Mouse (Mus musculus): ENCODE measurements around the gene Rin2.
"Not testable (repeated sequence)": the region's sequence is repeated elsewhere in the genome, so short reads cannot be mapped to it uniquely, and the experiment has no call there.

Gene Rin2

DNA sequence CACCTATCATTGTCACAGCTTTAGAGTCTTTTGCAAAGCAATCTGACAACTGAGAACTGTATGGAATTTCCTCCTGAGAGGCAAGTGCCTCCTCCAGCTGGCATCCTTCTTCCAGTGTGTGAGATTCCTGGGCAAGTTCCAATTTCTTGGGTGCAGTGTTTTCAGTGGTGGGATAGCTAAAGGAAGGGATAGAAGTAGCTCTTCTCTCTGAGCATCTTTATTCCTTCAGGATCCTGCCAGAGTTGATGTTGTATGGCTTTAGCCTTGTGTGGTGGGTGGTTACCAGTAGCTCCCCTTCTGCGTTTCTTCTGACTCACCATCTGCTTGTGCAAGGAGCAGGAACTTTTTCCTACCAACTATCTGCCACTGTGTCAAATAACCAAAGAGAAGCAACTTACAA is 9.1 kb downstream of the Rin2 start:
- DNase-seq (ENCODE audit: low spot score) = no peak

DNA sequence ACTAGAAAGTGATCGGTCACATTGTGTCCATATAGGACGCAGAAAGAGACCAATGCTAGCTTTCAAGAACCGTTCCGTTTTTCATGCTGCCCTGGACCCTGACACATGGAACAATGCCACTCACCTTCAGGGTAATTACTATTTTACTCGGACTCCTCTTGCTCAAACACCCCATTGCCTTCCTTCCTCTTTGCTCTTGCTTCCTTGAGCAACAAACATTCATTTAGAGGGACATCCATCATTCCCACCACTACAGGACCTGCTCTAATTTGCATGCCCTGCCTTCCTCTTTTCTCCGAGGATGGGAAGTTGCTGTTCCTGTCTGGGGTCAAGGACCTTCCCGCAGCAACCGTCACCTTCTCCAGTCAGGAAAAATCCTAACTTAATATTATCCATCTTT is 9.9 kb downstream of the Rin2 start:
- no peak for DNase-seq (ENCODE audit: low spot score)

DNA sequence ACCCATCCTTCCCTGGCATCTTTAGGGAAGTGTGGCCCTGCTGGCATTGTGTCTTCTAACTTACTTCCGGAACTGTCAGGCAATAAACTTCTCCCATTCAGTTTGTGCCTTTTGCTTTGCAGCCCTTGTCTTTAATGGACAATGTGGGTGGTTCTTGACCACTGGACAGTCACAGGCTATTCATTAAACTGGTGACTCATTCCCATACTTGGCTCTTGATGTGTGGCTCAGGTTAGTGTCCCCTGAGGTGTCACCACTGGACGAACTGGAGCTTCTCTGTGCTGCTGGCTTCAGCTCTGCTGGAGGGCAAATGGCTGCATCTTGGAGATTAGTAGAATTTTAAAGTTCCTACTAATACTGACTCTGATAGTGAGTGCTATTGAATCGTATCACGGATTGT is 11.0 kb downstream of the Rin2 start:
- no peak for DNase-seq (ENCODE audit: low spot score)

DNA sequence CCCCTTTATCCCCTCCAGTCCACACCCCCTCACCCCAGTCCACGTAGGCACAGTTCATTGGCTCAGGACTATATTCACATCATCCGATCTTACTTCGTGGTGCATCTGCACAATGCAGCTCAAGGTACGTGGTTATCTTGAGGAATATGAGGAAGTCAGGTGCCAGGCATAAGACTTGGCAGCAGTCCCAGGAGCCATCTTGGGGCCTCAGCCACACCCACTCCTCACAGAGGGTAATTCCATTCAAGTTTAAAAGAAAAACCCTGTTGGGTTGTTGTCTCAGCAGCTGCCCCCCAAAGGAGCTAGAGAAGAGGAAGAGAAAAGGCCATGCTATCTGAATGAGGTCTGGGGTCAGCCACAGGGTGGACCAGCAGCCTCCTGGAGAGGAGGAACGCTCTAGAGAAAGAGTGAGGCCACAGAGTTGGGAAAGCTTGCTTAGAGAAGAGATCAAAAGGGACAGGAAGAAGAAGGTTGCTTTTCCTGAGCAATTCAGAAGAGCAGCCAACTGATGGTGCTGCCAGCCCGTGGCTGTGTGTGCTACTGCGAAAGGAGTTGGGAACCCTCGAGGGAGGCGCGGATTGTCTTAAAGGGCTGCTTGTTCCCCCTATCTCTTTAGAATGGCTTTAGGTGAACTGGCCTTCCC is 16.5 kb downstream of the Rin2 start:
- no peak for DNase-seq (ENCODE audit: low spot score)

DNA sequence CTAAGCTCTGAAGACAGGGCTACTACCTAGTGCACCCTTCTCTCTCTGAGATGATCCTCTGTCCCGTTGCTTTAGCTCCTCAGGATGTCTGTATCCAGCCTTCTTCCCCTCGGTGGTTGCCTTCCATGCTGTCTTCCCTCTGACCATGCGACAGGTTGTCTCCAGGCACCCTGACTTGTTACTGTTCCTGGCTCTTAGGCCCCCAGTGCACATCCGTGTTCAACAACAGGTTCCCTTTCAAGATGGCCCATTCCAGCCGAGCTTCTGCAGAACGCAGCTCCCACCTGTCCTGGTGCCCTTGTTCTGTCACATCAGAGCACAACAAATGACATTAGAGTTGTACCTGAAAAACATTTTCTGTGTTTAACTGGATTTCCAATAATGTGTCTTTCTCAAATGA is 22.1 kb downstream of the Rin2 start:
- DNase-seq (ENCODE audit: low spot score) = no peak

DNA sequence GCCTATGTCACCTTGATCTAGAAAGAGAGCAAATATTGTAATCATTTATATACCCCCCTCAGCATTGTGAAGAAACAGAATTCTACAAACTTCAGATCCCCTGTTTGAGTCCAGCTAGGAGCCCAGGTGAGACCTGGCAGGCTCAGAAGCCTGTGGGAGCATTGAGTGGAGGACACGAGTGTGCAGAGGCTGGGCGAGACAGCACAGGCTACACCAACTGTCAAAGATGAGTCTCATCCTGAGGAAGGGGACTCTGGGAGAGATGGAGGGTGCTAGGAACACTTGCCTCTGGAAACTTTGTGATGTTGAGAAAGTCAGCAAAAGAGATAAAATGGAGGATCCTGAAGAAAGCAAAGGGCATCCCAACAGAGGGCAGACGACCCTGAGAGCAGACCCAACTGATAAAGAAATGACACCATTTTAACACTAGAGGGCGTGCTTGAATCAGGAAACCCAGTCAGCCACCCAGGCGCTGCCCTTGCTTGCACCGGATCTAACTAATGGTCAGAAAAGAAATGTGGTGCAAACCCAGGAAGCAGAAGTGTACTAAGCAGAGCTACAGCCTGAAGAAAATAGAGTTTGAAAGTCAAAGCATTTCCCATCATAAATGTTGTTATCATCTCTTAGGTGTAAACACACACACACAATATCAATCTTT is 24.5 kb downstream of the Rin2 start:
- DNase-seq (ENCODE audit: low spot score) = peak; percentile 86

DNA sequence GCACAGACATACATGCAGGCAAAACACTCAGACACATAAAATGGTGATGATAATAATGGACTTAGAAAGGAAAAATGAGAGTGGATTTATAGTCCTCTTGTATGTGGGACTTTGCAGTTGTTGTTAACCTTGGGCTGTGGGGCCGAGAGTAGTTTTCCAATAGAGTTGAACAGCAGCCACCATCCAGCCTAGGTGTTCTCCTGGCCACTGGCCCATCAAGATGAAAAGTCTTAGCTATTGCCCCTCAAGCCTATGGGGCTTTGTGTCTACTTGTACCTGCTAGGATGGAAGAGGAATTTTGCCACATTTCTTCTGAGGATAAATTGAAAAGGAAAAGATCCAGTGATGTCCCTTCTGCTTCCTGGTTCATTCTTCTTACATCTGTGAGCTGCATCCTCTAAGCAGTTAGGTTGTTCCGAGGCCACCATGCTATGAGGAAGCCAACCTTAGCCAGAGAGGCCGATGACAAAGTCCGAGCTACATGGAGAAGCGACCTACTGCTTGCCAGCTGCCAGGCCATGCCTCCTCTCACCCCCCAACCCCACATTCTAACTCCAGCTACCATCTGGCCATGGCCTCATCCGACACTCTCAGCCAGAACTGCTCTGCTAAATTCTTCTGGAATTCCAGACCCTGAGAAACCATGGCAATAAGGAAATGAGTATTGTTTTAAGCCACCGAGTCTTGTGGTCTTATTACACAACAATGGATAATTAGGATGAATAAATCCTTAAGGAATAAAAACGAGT is 25.4 kb downstream of the Rin2 start:
- DNase-seq (ENCODE audit: low spot score) = no peak

DNA sequence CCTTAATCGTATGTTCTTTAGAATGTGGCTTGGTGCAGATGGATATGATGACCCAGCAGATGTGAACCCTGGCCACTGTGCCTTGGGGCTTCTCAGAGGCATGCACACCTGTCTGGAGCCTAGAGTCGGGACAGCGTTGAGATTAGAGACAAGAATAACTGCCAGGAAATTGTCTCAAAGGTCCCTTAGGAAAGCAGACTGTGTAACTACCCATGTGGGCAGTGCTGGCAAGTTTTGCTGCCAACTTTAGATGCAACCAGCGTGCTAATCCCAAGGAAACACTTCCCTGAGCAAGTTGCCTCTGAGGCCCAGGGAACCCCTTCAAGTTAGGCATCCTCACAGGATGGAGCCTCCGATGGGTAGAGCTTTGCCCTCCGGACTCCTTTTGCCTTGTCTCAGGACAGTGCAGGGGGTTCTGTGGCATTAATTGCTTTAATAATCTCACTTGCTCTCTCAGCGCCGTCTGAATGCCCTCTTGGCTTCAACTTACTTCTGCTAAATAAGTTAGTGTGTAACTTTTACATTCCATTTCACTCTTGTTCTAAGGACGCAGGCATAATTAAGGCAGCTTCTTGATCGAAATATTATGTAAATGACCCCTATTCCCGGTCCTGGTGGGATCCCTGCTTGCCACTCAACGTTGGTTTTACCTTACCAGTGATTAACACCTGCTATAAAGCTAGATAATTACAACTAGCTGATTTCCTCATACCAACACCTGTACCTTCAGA is 26.8 kb downstream of the Rin2 start:
- no peak for DNase-seq (ENCODE audit: low spot score)

DNA sequence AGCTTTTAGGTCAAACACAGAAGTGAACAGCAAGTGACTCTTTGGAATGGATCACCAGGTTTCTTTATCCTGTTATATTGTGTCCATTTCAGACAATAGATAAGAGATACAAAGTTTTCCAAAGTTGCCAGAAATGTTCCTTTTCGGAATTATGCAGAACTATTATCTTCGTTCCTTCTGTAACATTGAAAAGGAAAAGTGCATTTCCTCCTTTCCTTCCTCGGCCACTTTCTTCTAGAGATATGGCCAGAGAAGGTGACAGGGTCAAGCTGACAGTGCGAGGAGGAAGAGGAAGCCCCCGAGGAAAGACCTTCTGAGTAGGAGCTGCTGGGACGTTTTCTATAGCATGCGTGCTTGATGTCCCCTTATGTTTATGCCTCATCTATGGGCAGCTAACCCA is 29.7 kb downstream of the Rin2 start:
- DNase-seq (ENCODE audit: low spot score) = no peak

DNA sequence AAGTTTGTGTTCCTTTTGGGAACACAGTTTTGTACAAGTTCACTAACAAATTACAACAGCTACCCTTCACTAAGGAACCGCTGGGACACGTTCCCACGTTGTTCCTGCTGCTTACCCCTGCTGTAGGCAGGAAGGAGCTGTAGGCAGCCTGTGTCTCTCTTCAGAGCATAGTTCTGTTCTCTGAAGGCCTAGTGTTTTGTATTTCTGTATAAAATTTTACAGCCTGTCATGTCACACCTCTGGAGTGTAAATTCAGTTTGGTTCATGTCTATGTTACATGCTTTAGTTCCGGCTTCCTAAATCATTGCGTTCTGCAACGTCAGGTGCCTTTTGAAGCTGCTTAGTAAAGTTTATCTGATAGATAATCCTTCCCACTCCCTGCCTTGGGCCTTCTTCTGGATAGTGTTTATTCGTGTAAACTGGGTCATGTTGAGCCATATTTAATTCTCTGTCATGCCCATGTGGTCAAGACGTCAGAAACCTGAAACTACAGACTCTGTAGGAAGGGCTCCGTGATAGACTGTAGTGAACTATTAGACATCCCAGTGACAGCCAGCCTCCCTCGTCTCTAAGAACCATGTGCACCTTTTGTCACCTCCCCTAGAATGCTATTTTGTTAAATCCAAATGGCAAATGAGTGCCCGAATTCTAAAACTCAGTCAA is 34.8 kb downstream of the Rin2 start:
- DNase-seq (ENCODE audit: low spot score) = no peak

DNA sequence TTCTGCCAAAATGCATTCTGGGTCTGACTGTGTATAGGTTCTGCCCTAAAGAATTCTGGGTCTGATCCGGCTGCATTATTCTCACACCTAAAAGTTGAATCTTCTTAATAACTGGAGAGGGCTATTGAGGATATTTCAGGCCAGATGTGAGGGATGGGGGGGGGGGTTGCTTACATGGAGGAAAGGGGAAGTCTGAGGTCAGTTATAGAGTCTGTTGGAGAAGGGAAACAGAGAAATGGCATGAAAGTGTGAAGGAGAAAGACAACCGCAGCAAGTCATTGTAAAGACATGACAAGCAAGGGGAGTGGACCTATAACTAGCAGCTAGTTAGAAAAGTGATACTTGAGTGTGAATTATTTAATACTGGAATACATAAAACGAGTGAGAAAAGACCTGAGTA is 36.5 kb downstream of the Rin2 start:
- DNase-seq (ENCODE audit: low spot score) = no peak

DNA sequence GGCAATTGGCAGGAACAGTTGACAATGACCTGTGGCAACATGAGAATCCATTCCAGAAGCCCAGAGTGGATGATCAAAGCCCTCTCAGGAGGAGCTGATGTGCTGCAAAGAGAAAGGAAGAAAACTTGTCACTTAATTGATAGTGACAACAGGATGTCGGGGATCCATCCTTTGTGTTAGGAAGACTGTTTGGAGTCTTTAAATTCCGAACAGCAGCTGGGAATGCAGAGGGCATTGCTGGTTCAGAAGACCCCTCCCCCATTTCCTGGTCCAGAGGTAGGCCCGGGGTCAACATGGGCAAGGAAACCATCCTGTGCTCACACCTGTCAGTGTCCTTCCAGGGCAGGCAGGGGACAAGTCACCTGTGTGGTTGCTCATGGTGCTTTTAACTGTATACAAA is 37.0 kb downstream of the Rin2 start:
- peak; percentile 52 for DNase-seq (ENCODE audit: low spot score)

DNA sequence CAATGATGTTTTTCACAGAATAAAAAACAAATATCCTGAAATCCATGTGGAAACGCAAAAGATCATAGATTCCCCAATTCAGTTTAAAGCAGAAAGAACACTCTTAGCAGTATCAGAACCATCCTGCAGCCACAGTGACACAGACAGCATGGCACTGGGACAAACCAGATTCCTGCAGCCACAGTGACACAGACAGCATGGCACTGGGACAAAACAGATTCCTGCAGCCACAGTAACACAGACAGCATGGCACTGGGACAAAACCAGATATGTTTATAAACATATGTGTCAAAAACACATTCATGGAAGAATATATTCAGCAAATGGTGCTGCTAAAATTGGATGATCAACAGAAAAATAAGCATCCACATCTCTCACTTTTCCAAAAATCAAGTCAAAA is 42.5 kb downstream of the Rin2 start:
- DNase-seq (ENCODE audit: low spot score) = no peak

DNA sequence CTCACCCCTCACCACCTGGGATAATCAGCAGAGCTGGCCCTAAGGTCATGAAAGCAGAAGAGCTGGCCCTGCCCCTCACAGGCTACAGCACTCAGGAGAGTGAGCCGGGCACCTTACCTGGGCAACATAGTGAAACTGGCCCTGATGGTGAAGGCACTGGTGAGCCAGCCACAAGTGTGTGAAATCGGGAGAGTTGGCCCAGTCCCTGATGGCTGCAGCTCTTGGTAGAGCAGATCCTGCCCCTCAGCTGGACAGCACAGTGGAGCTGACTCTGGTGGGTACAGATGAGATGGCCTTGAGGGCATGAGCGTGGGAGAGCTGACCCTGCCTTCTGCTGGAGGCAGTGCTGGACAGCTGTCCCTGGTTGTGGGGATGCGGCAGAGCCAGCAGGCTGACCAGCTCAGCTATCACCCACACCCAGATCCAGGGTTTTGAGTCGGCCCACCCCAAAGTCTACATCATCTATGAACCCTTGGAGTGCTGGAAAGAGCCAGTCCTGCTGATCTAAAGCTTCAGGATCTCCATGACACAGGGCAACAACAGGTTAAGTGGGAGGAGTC is 43.7 kb downstream of the Rin2 start:
- no peak for DNase-seq (ENCODE audit: low spot score)

DNA sequence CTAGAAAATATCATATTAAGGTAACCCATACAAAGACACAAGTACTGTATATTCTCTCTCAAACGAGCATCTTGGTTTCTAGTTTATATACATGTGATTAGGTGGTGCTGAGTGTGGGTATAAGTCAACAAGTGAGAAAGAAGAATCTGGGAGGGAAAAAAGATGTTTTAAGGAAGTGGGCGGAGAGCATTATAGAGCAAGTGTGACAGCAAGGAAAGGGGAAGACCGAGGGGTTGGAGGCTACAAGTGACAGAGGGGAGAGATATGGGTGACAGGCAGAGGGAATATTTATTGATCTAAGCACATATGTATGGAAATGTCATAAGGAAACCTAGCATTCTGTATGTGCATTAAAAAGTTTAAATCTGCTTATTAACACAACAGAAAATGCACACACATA is 45.1 kb downstream of the Rin2 start:
- no peak for DNase-seq (ENCODE audit: low spot score)

DNA sequence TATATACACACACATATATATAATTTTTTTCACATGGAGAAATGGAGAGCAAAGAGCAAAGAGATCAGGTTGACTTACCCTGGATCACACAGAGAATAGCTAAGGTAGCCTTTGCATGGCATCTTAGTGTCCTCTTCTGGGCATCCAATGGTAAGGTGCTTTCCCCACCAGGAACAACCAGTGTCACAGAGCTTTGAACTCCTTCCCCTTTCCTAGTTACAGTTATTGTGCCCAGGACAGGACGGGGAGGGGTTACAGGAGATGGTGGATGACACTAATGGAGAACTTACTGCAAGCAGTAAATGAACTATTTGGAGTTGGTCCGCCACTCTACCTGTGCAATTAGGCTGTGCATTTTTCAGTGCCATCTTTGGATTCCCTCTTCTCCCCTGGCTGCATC is 45.7 kb downstream of the Rin2 start:
- no peak for DNase-seq (ENCODE audit: low spot score)

DNA sequence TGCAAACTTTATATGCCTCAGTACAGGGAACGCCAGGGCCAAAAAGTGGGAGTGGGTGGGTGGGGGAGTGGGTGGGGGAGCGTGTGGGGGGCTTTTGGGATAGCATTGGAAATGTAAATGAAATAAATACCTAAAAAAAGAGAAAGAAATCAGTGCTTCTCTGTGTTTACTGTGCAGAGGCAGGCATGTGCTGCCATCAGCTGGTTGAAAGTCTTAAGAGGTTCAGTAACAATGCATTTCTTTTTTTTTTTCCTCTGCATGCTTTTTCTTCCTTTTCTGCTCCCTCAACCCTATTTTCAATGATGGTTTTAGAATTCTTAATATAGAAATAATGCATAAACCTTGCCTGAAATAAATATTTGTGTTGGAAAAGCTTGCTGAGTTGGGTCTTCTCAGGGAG is 47.3 kb downstream of the Rin2 start:
- not testable (repeated sequence) for DNase-seq (ENCODE audit: low spot score)

DNA sequence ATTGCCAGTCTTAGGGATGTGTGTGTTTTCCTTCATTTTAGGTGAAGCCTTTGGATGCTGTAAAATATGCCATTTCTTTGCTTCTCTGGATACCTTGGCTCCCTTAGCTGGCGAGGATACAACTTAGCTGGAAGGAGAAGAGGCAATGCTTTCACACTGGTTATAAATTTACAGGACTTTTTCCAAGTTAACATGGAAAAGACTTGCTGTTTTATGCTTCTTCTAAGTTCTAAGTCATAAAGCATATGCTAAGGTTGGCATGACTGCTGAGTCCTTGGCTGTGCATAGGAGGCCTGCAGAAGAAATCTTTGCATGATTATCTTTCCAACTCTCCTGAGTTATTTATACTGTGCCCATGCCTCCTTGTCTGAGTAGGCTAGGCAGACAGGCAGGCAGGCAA is 49.3 kb downstream of the Rin2 start:
- DNase-seq (ENCODE audit: low spot score) = no peak

DNA sequence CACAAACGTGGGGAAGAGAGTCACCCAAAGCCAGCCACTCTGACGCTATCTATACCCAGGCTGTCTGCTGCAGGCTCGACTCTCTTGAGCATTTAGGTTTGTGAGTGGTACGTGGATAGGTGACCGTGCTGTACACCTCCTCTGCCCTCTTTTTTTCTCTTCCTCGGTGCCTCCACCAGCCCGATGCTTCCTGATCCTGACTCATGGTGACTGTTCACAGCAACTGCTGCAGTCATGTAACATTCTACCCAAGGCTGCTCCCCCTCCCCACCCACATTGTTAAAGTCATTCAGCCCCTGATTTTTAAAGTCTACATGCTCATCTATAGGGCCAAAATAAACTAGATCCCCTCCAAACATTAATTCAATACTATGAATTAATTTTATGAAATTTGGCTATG is 54.4 kb downstream of the Rin2 start:
- no peak for DNase-seq (ENCODE audit: low spot score)

DNA sequence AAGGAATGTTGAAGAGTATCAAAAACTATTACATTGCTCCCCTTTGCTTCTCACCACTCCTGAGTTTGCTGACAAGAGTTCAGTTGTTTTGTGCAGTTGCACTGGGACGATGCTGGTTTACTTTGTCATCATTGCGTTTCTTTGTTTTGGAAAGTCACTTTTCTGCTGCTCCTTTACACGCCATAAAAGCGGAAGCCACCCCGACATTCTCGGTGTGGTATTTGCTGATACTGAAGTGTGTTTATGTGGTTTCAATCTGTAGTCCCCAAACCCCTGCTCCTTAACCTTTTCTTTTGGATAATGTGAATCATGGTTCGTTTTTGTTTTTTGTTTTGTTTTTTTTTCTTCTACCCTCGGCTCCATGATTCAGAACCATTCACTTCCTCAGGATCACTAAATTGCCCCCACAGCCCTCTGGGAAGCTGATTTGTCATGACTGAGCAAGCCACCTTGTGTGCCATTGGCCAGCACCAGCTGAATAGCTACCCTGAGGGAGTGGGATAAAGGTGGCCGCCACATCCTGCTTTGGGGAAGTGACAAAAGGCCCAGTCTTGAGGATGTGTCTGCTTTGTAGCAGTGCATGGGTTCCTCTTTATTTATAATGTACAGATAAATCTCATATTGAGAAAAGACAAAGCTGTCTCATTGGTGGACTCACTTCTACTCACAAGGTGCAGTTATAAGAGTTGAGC is 55.3 kb downstream of the Rin2 start:
- DNase-seq (ENCODE audit: low spot score) = no peak

DNA sequence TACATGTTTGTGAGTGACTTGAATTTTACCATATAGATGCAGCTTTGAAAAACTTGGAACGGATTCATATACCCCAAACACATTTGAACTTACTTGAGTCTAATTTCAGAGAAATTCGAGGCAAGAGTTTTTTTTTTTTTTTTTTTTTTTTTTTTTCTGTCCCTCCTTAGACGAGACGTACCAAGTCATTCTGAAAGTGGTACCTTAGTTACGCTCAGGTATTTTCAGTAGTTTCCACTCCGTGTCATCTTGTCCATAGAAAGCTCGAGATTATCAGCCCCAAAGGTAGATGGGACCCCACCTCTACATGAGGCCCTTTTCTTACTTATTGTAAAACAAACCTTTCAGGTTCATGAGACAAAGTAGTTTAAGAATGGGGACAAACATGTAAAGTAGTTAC is 55.9 kb downstream of the Rin2 start:
- no peak for DNase-seq (ENCODE audit: low spot score)
